Mouse (Mus musculus) thymus, adult 2 months (tissue): ENCODE measurements around the gene Kif5c. TPM values are rescaled to one million over a fixed set of nuclear protein-coding genes. Genes with fewer than 3 reads are reported as not detected.

Experiments
- DNase-seq: peaks from one replicate; pipeline ENCODE4 v3.0.0; 2021
- H3K27ac ChIP-seq: fragments of 200-500 bp; 2 replicates; pipeline ENCODE4 v1.5.1; 2012; ENCODE audit warnings: low read length, control low read depth; ENCODE audit not compliant: control insufficient read depth, insufficient read depth
- H3K27me3 ChIP-seq: fragments of 200-500 bp; 2 replicates; pipeline ENCODE4 v1.6.1; 2012; ENCODE audit warnings: mild to moderate bottlenecking, low read length, moderate library complexity, mixed read lengths; ENCODE audit not compliant: control insufficient read depth, insufficient read depth
- H3K36me3 ChIP-seq: fragments of 200-500 bp; 2 replicates; pipeline ENCODE4 v1.6.1; 2012; ENCODE audit warnings: mild to moderate bottlenecking, low read length, moderate library complexity; ENCODE audit not compliant: control insufficient read depth, insufficient read depth
- H3K4me1 ChIP-seq: fragments of 200-500 bp; replicated peaks from 2 replicates; pipeline ENCODE4 v1.6.1; 2012; ENCODE audit warnings: low read length; ENCODE audit not compliant: control insufficient read depth, insufficient read depth
- H3K4me3 ChIP-seq: fragments of 200-500 bp; 2 replicates; pipeline ENCODE4 v1.5.1; 2012; ENCODE audit warnings: mild to moderate bottlenecking, low read length, control low read depth, moderate library complexity; ENCODE audit not compliant: control insufficient read depth, insufficient read depth
- CTCF ChIP-seq: fragments of 200-500 bp; IDR thresholded peaks from 2 replicates; pipeline ENCODE4 v1.5.1; 2012; ENCODE audit warnings: mild to moderate bottlenecking, control low read depth, low read length, moderate library complexity, borderline replicate concordance; ENCODE audit not compliant: control insufficient read depth, poor library complexity, insufficient read depth; ENCODE audit errors: extremely low read depth
- POLR2A ChIP-seq: fragments of 200-500 bp; IDR thresholded peaks from 2 replicates; pipeline ENCODE4 v1.6.1; 2012; ENCODE audit warnings: mild to moderate bottlenecking, low read length, control low read depth, moderate library complexity; ENCODE audit not compliant: control insufficient read depth, poor library complexity, insufficient read depth; ENCODE audit errors: extremely low read depth
- WGBS: fragments of 180-500 bp; shearing (Covaris S2); methylation state at CpG from one replicate; pipeline ENCODE4 v1.1.7; 2018; 5-methylcytosine and 5-hydroxymethylcytosine counted together
- polyA plus RNA-seq: library from polyadenylated mRNA; depleted of rRNA; stranded (reverse); fragments of >200 nt; gene quantifications from 2 replicates; pipeline ENCODE4 v1.2.3, GENCODE M21; 2012

The Kif5c gene
- polyA plus RNA-seq, 1 experiment = 0.40 TPM

GRCm38 (mm10) chr2:49745094-49745781, 126.1 kb downstream of the Kif5c start:
- DNase-seq = no peak
- H3K27ac ChIP-seq = no peak overlapping the region
- WGBS = 90% methylated on average over 14 of the region's 14 CpGs
- no peaks in the 10 kb centered on the region for H3K36me3 ChIP-seq
- TF ChIP-seq POLR2A (no peak), CTCF (no peak)
- peaks cover 16% of the 10 kb centered on the region for H3K4me1 ChIP-seq
- no peaks in the 10 kb centered on the region for H3K27me3 ChIP-seq
- no peak overlapping the region for H3K4me3 ChIP-seq

GRCm38 (mm10) chr2:49746947-49747346, 127.8 kb downstream of the Kif5c start:
- DNase-seq = no peak
- Histone ChIP-seq H3K27me3 (no peaks in the 10 kb centered on the region), H3K36me3 (no peaks in the 10 kb centered on the region), H3K4me1 (peaks cover 13% of the 10 kb centered on the region), H3K27ac (no peak overlapping the region), H3K4me3 (no peak overlapping the region)
- 88% methylated on average over 7 of the region's 7 CpGs for WGBS
- TF ChIP-seq CTCF (no peak), POLR2A (no peak)

GRCm38 (mm10) chr2:49747670-49748069, 128.6 kb downstream of the Kif5c start:
- no peaks in the 10 kb centered on the region for H3K36me3 ChIP-seq
- H3K4me1 ChIP-seq = peaks cover 8% of the 10 kb centered on the region
- no peak overlapping the region for H3K4me3 ChIP-seq
- 100% methylated on average over 2 of the region's 2 CpGs for WGBS
- H3K27me3 ChIP-seq = no peaks in the 10 kb centered on the region
- DNase-seq = no peak
- TF ChIP-seq CTCF = no peak
- TF ChIP-seq POLR2A = no peak
- no peak overlapping the region for H3K27ac ChIP-seq

- DNase-seq = peak; percentile 62
- Histone ChIP-seq H3K27ac (no peak overlapping the region), H3K36me3 (no peaks in the 10 kb centered on the region), H3K4me1 (no peaks in the 10 kb centered on the region; the same call in 1 of the 2 replicates), H3K4me3 (no peak overlapping the region), H3K27me3 (no peaks in the 10 kb centered on the region)
- 92% methylated on average over 14 of the region's 14 CpGs for WGBS
- no peak for TF ChIP-seq POLR2A
- TF ChIP-seq CTCF = peak; percentile 23; the same call in 1 of the 2 replicates
Measured at GRCm38 (mm10) chr2:49748628-49749342, 129.7 kb downstream of the Kif5c start.

- Histone ChIP-seq H3K27ac (no peak overlapping the region), H3K27me3 (no peaks in the 10 kb centered on the region), H3K36me3 (no peaks in the 10 kb centered on the region), H3K4me1 (no peaks in the 10 kb centered on the region; the same call in 1 of the 2 replicates), H3K4me3 (no peak overlapping the region)
- DNase-seq = no peak
- TF ChIP-seq POLR2A = no peak
- no peak for TF ChIP-seq CTCF
- 68% methylated on average over 11 of the region's 11 CpGs for WGBS
Measured at GRCm38 (mm10) chr2:49749730-49750576, 130.9 kb downstream of the Kif5c start.

- no peak overlapping the region for H3K4me3 ChIP-seq
- no peaks in the 10 kb centered on the region for H3K27me3 ChIP-seq
- H3K36me3 ChIP-seq = no peaks in the 10 kb centered on the region
- no peaks in the 10 kb centered on the region for H3K4me1 ChIP-seq
- TF ChIP-seq CTCF (no peak), POLR2A (no peak)
- H3K27ac ChIP-seq = no peak overlapping the region
- no peak for DNase-seq
- 90% methylated on average over 10 of the region's 10 CpGs for WGBS
Measured at GRCm38 (mm10) chr2:49751544-49752210, 132.6 kb downstream of the Kif5c start.

GRCm38 (mm10) chr2:49752211-49752607, 133.1 kb downstream of the Kif5c start:
- Histone ChIP-seq H3K27ac (no peak overlapping the region), H3K4me3 (no peak overlapping the region), H3K4me1 (no peaks in the 10 kb centered on the region), H3K36me3 (no peaks in the 10 kb centered on the region), H3K27me3 (no peaks in the 10 kb centered on the region)
- TF ChIP-seq POLR2A (no peak), CTCF (no peak)
- no peak for DNase-seq
- 88% methylated on average over 8 of the region's 8 CpGs for WGBS
